Mouse (Mus musculus): ENCODE data around the gene Tmem40.

DNA sequence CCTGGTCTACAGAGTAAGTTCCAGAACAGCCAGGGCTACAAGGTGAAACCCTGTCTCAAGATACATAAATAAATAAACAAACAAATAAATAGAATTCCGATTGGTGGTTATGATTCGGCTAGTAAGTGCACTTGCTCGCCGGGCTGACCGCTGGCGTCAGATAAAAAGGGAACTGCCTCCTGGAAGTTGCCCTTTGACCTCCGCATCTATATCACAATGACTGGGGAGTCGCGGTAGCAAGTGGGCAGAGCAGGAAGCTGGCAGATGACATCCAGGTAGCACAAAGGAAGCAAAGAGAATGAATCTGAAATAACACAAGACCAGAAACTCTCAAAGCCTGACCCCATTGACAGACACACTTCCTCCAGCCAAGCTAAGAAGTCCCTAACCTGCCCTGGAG lies 5.1 kb upstream of the Tmem40 start:
- no peak for TF ChIP-seq POLR2A (IDR thresholded peaks at IDR 0.05; ENCODE audit: insufficient read depth, low read depth, low read length)
- TF ChIP-seq CTCF (IDR thresholded peaks at IDR 0.05): no peak
